Mouse (Mus musculus) left cerebral cortex, adult 18-20 months (tissue): ENCODE data around the gene Prep. TPM values are rescaled to one million over a fixed set of nuclear protein-coding genes. Genes with fewer than 3 reads are reported as not detected.
"Not testable (repeated sequence)": the region's sequence is repeated elsewhere in the genome, so short reads cannot be mapped to it uniquely, and the experiment has no call there.

Experiments
- DNase-seq, 2 experiments: peaks; one replicate each; pipeline ENCODE4 v3.0.0; 2021 to 2022; ENCODE audit warnings: low spot score in 2 of 2, mixed read lengths in 1 of 2
- microRNA-seq, 2 experiments: library from miRNA; unstranded; fragments of <30 nt; microRNA quantifications; one replicate each; pipeline ENCODE4 v1.2.0; 2021
- total RNA-seq, 2 experiments: library from RNA; stranded (reverse); gene quantifications; 2 replicates each; pipeline ENCODE4 v1.2.3; 2021

Prep gene
- total RNA-seq, 2 experiments from 2014 or later: 7.7 to 8.6 TPM

- no peak for DNase-seq
These were observed 107.3 kb downstream of the Prep start for GRCm38 (mm10) chr10:45174345-45174744.

- DNase-seq: not testable (repeated sequence)
These were observed 110.8 kb downstream of the Prep start, which contains the start of gene Popdc3 for GRCm38 (mm10) chr10:45177798-45178197. Gene Popdc3 (plus strand): TSS chr10:45178098.

- DNase-seq: no peak
These were observed 113.8 kb downstream of the Prep start for GRCm38 (mm10) chr10:45180677-45181326.

- DNase-seq: no peak
These were observed 114.3 kb downstream of the Prep start for GRCm38 (mm10) chr10:45181344-45181743.

- no peak for DNase-seq
These were observed 118.5 kb downstream of the Prep start for GRCm38 (mm10) chr10:45185457-45185856.

GRCm38 (mm10) chr10:45193330-45194310 lies 126.6 kb downstream of the Prep start:
- no peak for DNase-seq

- DNase-seq: no peak
These were observed 127.5 kb downstream of the Prep start for GRCm38 (mm10) chr10:45194531-45194930.

GRCm38 (mm10) chr10:45204582-45204981 lies 137.6 kb downstream of the Prep start:
- no peak for DNase-seq

GRCm38 (mm10) chr10:45210201-45210600 lies 143.2 kb downstream of the Prep start:
- no peak for DNase-seq

- no peak for DNase-seq
These were observed 149.7 kb downstream of the Prep start for GRCm38 (mm10) chr10:45216676-45217075.

Small RNA genes within 50 kb of the gene (microRNA-seq; reads per million reads assigned to microRNA genes)
- 0 reads per million in 2 experiments for gene Gm23766

Other genes starting within 250 kb of the Prep start
- 1 to 10 TPM in 1 of 2 experiments, under 1 TPM in 1; 0.89 to 1.2 TPM for gene Popdc3, start 110.9 kb downstream of the Prep start, total RNA-seq